Mouse (Mus musculus) cerebral cortex, adult 2 months (tissue): ENCODE measurements around the gene Fxyd4.

Experiments used
- WGBS: fragments of 180-500 bp; shearing (Covaris S2); methylation state at CpG from one replicate; pipeline ENCODE4 v1.1.7; 2018; 5-methylcytosine and 5-hydroxymethylcytosine counted together

Fxyd4 gene

GRCm38 (mm10) chr6:117937222-117937932 is at the start of gene Fxyd4:
Gene Fxyd4 (minus strand): TSS chr6:117937692.
- WGBS = 71% methylated on average over 10 of the region's 10 CpGs

DNA sequence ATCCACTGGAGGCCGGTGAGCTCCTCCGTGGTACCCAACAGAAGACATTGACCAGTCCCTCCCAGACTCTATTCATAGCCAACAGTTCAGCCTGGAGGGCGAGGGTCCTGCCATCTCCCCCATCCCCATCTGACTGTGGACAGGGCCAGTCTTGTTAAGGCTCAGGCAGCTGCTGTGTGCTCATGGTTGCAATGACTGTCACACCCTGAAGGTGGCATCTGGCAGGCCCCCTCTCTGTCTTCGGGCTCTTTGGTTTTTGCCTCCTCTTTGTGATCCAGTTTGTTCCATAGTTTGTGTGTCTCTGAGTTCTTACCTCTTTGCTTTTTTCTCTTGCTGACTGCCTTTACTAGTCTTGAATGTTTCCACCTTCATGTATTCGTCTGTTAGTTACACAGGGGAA is 49.7 kb upstream of the Fxyd4 start:
- 63% methylated on average over 5 of the region's 5 CpGs for WGBS

GRCm38 (mm10) chr6:117966729-117967128 is 29.2 kb upstream of the Fxyd4 start:
- 59% methylated on average over 9 of the region's 9 CpGs for WGBS

DNA sequence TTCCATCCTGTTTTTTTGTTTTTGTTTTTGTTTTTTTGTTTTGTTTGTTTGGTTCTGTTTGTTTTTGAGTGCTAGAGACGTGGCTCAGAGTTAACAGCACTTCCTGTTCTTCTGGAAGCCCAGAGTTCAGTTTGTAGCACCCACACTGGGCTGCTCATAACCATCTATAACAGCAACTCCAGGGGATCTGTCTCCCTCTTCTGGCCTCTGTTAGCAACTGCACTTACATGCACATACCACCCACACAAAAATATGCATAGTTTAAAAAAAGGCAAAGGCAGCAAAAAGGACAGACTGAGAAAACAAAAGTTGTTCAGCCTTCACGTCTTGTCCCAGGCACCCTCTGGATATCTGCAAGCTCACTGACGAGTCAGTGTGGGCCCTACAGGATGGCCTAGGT is 25.7 kb upstream of the Fxyd4 start:
- WGBS = 80% methylated on average over 3 of the region's 3 CpGs

GRCm38 (mm10) chr6:117956851-117957501 is 19.5 kb upstream of the Fxyd4 start:
- 36% methylated on average over 14 of the region's 14 CpGs for WGBS

DNA sequence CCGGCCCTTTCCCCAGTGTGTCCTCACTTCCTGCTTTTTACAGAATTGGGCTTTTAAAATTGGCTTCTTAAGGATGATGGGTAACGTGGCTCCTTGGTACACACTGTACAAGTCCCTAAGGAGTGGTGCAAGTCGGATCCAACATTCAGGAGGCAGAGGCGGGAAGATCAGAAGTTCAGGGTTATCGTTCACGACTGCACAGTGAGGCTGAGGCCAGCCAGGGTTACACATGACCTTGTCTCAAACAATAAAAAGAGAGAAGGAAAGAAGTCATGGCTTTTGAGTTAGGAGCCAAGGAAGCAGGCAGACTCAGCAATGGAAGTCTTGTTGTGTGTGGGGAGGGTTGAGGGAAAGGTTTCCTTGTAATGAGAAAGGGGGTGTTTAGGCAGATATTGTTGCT is 18.7 kb upstream of the Fxyd4 start:
- WGBS = 65% methylated on average over 6 of the region's 6 CpGs

DNA sequence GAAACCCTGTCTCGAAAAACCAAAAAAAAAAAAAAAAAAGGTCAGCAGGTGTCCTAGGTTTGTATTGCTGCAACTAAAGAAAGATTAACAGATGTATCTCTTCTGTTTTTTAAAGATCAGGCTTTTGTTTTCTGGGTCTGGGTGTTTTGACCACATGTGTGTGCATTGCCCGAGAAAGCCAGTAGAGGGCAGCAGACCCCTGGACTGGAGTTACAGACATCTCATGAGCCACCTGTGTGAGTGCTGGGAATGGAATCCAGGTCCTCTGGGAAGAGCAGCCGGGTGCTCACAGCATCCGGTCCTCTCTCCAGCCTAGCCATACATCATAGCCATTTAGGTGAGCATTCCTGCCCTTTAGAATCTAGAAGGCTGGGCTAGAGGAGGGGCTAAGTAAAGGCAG is 14.8 kb upstream of the Fxyd4 start:
- 87% methylated on average over 4 of the region's 4 CpGs for WGBS

DNA sequence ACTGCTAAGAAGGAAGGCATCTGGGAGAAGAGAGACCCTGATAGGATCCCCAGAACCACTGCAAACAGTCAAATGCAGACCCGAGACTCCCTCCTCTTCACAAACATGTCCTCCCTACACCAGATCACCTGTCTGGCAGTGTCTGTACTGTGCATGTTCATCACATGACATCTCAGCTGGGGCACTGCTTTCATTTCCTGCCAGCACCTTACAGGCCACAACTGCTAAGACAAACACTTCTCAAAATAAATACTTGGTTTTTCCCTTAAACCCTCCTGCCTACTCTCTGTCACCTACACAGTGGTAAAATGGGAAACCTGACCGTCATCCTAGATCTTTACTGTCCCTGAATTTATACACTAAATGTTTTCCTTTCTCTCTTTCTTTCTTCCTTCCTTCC is 6.4 kb upstream of the Fxyd4 start:
- 55% methylated on average over 2 of the region's 2 CpGs for WGBS

DNA sequence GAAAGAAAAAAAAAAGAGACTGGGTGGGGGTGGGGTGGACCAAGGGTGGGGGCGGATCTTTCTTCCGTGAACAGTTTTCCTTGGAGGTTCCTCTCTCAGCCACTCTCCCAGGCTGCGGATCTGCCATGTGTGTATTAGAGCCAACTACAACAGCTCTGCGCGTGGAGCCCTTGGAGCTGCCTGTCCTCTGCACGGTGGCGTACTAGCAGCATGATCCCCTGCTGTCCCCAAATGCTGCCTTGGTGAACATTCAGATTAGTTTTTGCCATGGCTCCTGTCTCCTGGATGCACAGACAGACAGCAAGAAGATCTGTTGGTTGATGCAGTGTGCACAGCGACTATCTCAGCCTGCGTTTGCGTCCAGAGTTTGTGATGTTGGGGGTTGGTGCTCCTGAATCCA is 5.3 kb upstream of the Fxyd4 start:
- WGBS = 50% methylated on average over 10 of the region's 10 CpGs

- WGBS = 41% methylated on average over 10 of the region's 10 CpGs
Observed at GRCm38 (mm10) chr6:117938951-117939350, 1.5 kb upstream of the Fxyd4 start.

GRCm38 (mm10) chr6:117935681-117936612 is 1.5 kb downstream of the Fxyd4 start:
- WGBS = 88% methylated on average over 14 of the region's 14 CpGs

GRCm38 (mm10) chr6:117934301-117934700 is 3.2 kb downstream of the Fxyd4 start:
- WGBS = 89% methylated on average over 6 of the region's 6 CpGs

DNA sequence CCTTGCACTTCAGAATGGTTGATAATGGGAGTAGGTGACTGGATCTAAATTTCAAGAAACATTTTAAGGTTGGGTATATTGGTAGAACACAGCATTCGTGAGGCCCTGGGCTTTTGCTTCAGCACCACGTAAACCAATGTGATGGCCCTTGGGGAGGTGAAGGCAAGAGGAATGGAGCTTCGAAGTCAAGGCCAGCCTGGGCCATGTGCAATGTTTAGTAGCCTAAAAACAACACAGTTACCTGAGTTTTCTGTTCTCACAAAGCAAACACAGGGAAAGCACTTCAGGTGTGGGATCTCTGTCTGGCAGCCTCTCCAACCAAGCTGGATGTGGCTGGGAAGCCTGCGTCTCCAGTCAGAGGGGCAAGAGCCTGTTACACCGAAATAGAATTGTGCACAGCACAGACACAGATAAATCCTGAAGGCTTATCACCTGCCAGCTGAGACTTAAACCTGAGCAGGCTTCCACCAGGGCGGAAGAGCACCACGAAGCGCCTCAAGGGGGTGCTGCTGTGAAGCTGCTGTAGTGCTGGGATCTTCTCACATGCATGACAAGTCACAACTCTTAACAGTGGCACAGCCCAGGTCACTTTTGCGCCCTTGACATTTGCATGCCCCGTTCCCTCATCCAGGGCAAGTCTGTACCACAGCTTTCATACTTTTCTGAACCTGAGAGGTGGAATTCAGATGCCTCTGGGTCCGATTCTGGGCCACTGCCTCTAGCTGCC is 5.0 kb downstream of the Fxyd4 start:
- 66% methylated on average over 11 of the region's 11 CpGs for WGBS

DNA sequence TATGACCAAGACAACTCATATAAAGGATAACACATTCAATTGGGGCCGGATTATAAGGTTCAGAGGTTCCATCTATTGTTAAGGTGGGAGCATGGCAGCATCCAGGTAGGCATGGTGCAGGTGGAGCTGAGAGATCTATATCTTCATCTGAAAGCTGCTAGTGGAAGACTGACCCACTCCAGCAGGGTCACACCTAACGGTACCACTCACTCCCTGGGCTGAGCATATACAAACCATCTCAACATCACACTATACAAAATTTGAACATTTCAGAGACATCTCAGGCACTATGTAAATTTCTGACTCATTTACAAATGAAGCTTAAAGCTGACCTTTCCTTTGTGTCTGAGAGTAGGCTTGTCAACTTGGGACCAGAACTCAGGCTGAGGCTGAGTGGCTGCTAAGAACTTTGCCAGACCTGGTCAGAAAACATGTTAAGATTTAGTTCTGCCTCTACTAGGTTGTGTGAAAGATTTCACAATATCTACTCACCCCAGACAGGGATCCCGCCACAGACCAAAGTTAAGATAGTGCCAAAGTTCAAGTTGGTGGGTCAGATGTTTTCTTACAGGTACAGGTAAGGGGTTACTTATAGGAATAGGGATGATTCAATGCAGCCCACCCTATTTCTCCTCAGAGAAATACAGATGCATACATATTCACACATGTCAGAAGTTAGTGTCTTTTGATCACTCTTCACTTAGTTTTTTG is 7.4 kb downstream of the Fxyd4 start:
- WGBS = 95% methylated on average over 3 of the region's 3 CpGs

GRCm38 (mm10) chr6:117928746-117929145 is 8.7 kb downstream of the Fxyd4 start:
- 88% methylated on average over 5 of the region's 5 CpGs for WGBS

DNA sequence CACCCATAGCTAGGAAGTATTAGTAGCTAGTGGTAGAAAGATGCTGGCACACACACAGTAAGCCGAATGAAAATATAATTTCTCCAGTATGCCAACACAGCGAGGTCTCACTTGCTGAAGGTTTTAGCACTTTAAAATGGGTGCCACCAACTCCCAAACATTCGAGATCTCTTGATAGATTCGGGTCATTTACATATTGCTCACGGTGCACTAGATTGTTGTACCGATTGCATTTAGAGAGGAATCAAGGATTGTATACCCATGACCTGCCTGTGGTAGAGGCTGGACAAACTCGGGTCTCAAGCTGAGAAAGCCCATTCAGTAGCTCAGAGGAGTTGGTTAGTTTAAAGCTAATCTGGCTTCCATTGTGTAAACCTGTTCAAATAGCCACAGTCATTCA is 9.5 kb downstream of the Fxyd4 start:
- 57% methylated on average over 7 of the region's 7 CpGs for WGBS

DNA sequence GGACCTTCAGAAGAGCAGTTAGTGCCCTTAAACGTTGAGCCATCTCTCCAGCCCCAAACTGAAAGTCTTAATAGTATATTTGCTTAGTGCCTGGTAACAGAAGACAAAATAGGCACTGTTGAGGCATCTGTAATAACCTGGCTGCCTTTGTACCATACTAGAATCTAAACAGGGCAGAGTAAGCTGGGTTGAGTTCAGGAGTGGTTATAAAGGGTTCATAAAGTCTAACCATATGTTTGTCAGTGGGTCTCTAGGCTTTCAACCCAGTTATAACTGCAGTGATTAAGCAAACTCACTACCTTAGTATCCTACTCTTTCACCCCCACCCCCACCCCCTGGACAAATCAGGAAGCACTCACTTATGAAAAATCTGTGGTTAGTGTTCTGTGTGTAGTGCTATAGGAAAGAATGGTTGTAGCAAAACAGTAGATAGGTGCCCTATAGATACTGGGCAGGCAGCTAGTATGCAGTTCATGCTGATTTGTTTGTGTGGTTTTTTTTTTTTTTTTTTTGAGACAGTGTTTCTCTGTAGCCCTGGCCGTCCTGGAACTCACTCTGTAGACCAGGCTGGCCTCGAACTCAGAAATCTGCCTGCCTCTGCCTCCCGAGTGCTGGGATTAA is 10.5 kb downstream of the Fxyd4 start:
- WGBS = 80% methylated on average over 4 of the region's 4 CpGs

DNA sequence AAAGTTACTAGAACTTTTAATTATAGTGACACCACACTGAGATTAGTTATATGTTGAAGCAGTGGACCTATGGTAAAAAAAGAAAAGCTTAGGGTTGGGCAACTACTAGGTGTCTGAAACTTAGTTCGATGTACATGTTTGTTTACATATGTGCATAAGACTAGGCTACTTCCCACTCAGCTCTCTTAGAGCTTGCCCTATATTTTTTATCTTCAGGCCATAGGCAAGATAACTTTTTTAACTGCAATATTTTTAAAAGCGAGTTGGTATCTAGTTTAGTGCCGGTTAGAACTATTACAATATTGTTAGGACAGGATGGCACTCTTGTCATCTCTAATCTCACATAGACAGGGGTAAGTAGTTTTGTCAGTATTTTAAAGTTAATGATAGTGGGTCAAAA is 15.5 kb downstream of the Fxyd4 start:
- WGBS = 77% methylated on average over 3 of the region's 3 CpGs

- WGBS = 41% methylated on average over 3 of the region's 3 CpGs
Observed at GRCm38 (mm10) chr6:117920659-117921640, 16.5 kb downstream of the Fxyd4 start.
